Mouse (Mus musculus): ENCODE results near the gene Cyp8b1. TPM values are rescaled to one million over a fixed set of nuclear protein-coding genes. Genes with fewer than 3 reads are reported as not detected.

Cyp8b1 gene
- polyA plus RNA-seq, 1 experiment from 2014 or later, result not detected

DNA sequence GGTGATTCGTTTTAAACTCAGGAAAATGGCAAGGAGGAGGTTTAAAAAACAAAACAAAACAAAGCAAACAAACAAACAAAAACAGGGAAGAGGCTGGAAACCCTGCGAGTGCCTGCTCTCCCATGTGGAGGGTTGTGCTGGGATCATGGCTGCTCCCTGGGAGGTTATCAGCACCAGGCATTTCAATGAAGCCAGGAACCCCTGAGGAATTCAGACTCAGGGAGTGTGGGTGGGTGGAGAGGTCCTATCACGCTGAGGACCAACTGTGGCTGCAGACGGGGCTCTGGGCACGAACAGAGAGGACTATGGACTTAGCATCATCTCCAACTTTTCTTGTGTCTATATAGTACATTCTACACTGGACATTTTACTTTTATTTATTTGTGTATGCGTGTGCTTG lies 16.8 kb downstream of the Cyp8b1 start:
- ATAC-seq, result no peak
- Histone ChIP-seq H3K4me2 (ENCODE audit: low read depth, low read length) (no peak overlapping the region), H3K27me3 (replicated peaks; ENCODE audit: control insufficient read depth, insufficient read depth, low read length) (no peaks in the 10 kb centered on the region), H3K27ac (ENCODE audit: low read length) (no peak overlapping the region), H3K36me3 (ENCODE audit: control insufficient read depth, insufficient read depth, low read length) (no peaks in the 10 kb centered on the region), H3K9ac (ENCODE audit: low read depth, low read length) (no peak overlapping the region), H3K4me3 (ENCODE audit: low read length) (no peak overlapping the region), H3K9me3 (ENCODE audit: control insufficient read depth, low read length) (no peaks in the 10 kb centered on the region), H3K4me1 (ENCODE audit: control insufficient read depth, insufficient read depth, low read length) (peaks cover 6% of the 10 kb centered on the region; the same call in 1 of the 2 replicates)
- 60% methylated on average over 6 of the region's 6 CpGs for WGBS

DNA sequence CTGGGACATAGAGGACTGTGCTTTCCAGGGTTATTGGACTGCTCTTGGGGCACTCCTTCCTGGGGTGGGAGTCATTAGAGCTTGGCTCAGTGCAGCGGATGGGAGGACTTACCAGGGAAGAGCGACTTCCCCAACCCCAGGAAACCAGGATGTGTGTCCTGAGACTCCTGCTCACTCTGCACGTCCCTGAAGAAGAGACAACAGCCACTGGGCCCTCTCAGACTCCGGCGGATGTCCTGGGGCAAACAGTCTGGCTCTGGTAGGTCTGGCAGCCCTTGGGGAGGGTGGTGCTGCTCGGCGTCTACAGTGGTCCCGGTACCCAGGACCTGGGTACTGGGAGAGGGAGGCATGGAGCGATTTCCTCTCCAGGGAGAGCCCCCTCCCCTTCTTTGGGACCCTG lies 17.9 kb downstream of the Cyp8b1 start, which contains the start of gene Ackr2:
Gene Ackr2, plus strand, starts transcription at position 111 of the 400 bp plus-strand sequence.
- Histone ChIP-seq H3K4me3 (ENCODE audit: low read length) (no peak within 1 kb of the TSS), H3K36me3 (ENCODE audit: control insufficient read depth, insufficient read depth, low read length) (no peaks in the 10 kb centered on the region), H3K27me3 (replicated peaks; ENCODE audit: control insufficient read depth, insufficient read depth, low read length) (no peaks in the 10 kb centered on the region), H3K4me2 (ENCODE audit: low read depth, low read length) (no peak within 1 kb of the TSS), H3K27ac (ENCODE audit: low read length) (peak within 1 kb of the TSS; percentile 64), H3K4me1 (ENCODE audit: control insufficient read depth, insufficient read depth, low read length) (peaks cover 6% of the 10 kb centered on the region; the same call in 1 of the 2 replicates), H3K9ac (ENCODE audit: low read depth, low read length) (no peak within 1 kb of the TSS), H3K9me3 (ENCODE audit: control insufficient read depth, low read length) (no peaks in the 10 kb centered on the region)
- no peak for ATAC-seq
- 81% methylated on average over 9 of the region's 9 CpGs for WGBS

DNA sequence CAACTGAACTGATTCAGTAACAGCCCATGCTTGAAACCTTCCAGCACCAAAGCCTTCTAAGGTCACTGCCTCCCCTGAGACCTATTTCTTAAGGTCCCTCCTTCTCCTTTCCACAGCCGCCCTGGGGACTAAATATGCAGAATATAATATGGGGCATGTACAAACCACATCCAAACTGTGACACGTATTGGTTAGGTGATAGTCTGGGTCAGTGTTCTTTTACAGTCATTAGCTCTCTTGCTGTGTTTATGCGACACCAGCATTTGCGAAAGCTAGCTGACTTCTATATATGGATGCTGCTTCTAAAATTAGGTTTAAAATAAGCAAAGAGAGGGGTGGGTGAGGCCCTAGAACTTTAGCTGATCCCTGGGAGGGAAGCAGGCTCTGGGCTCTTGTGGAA lies 19.3 kb downstream of the Cyp8b1 start:
- Histone ChIP-seq H3K9ac (ENCODE audit: low read depth, low read length) (peak overlapping the region; percentile 21; the same call in 1 of the 2 replicates), H3K27ac (ENCODE audit: low read length) (peak overlapping the region; percentile 69), H3K4me2 (ENCODE audit: low read depth, low read length) (no peak overlapping the region), H3K4me3 (ENCODE audit: low read length) (no peak overlapping the region), H3K36me3 (ENCODE audit: control insufficient read depth, insufficient read depth, low read length) (no peaks in the 10 kb centered on the region), H3K9me3 (ENCODE audit: control insufficient read depth, low read length) (no peaks in the 10 kb centered on the region), H3K27me3 (replicated peaks; ENCODE audit: control insufficient read depth, insufficient read depth, low read length) (no peaks in the 10 kb centered on the region), H3K4me1 (ENCODE audit: control insufficient read depth, insufficient read depth, low read length) (peaks cover 6% of the 10 kb centered on the region; the same call in 1 of the 2 replicates)
- WGBS, result 56% methylated on average over 4 of the region's 4 CpGs
- no peak for ATAC-seq

DNA sequence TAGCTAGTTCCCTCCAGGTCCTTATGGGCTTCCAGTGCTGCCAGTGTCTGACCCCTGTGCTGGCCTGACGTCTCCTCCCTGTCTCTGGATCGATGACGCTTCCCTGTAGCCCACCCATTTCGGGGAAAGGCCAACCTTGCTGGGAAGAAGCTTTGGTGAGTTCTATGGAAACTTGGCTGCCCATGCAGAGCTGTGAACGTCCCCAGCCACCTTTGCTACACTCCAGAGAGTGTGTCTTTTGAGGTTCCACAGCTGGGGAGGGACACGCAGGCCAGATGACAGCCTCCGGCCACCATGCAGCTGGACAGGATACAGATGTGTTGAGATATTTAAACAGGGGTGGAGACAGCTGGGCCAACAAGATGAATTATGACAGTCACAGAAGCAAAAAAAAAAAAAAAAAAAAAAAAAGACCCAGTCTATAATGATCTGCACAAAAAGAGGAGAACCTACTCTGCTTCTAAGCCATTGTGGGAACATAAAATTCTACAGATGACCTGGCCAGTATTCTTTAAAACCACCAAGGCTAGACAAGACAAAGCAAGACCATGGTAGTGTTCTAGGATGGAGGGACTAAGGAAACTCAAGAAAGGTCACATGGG lies 20.6 kb downstream of the Cyp8b1 start:
- Histone ChIP-seq H3K4me1 (ENCODE audit: control insufficient read depth, insufficient read depth, low read length) (peaks cover 8% of the 10 kb centered on the region), H3K4me3 (ENCODE audit: low read length) (no peak overlapping the region), H3K27me3 (replicated peaks; ENCODE audit: control insufficient read depth, insufficient read depth, low read length) (no peaks in the 10 kb centered on the region), H3K9ac (ENCODE audit: low read depth, low read length) (no peak overlapping the region), H3K27ac (ENCODE audit: low read length) (no peak overlapping the region), H3K4me2 (ENCODE audit: low read depth, low read length) (no peak overlapping the region), H3K36me3 (ENCODE audit: control insufficient read depth, insufficient read depth, low read length) (no peaks in the 10 kb centered on the region), H3K9me3 (ENCODE audit: control insufficient read depth, low read length) (no peaks in the 10 kb centered on the region)
- ATAC-seq, result no peak
- 60% methylated on average over 7 of the region's 7 CpGs for WGBS

DNA sequence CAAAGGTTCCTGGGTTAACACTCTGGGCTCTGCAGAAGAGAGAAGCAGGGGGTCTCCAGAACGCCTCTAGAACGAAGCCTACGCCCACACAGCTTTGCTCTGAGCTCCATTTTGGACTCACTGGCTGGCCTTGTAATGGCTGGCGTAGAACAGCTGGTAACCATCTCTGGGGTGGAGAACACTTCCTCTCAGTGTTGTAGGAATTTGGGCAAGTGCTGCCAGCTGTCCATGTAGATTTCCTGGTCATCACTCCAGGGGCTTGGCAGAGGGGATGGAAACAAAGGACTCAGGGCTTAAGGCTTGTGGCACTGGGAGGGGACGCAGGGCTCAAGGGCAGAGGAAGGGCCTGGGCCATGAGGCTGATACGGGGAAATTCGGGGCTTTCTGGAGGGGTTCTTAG lies 21.7 kb downstream of the Cyp8b1 start:
- H3K4me1 ChIP-seq (ENCODE audit: control insufficient read depth, insufficient read depth, low read length), result peaks cover 12% of the 10 kb centered on the region
- 80% methylated on average over 7 of the region's 7 CpGs for WGBS
- no peak overlapping the region for H3K9ac ChIP-seq (ENCODE audit: low read depth, low read length)
- no peaks in the 10 kb centered on the region for H3K36me3 ChIP-seq (ENCODE audit: control insufficient read depth, insufficient read depth, low read length)
- no peak overlapping the region for H3K4me3 ChIP-seq (ENCODE audit: low read length)
- no peaks in the 10 kb centered on the region for H3K27me3 ChIP-seq (replicated peaks; ENCODE audit: control insufficient read depth, insufficient read depth, low read length)
- no peak overlapping the region for H3K4me2 ChIP-seq (ENCODE audit: low read depth, low read length)
- no peak for ATAC-seq
- no peak overlapping the region for H3K27ac ChIP-seq (ENCODE audit: low read length)
- H3K9me3 ChIP-seq (ENCODE audit: control insufficient read depth, low read length), result no peaks in the 10 kb centered on the region

DNA sequence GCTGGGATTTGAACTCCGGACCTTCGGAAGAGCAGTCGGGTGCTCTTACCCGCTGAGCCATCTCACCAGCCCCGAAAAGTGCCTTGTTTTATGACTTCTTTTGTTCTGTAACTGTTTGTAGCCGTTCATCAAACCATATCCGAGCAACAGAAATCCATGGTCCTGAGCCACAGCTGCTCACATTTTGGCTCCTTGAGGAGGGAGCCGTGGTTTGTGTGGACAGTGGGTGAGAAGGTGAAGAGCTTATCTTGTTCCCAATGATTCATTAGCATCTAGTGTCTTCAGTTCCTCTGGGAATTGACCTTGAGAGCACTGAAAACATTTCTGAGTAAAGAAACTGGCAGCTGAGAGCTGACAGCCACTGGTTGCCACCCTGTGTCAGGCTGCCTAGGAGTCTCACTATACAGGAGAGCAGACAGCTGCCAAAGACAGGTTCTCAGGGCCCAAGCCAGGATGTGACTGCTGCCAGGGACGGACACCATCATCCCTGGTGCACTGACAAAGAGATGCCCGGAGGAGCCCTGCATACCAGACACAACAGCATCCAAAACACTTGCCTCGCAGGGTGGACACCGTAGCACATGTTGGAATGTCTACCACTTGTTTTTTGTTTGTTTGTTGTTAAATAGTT lies 23.9 kb downstream of the Cyp8b1 start:
- H3K4me1 ChIP-seq (ENCODE audit: control insufficient read depth, insufficient read depth, low read length), result peaks cover 11% of the 10 kb centered on the region
- WGBS, result 83% methylated on average over 12 of the region's 12 CpGs
- no peak overlapping the region for H3K9ac ChIP-seq (ENCODE audit: low read depth, low read length)
- H3K4me3 ChIP-seq (ENCODE audit: low read length), result no peak overlapping the region
- ATAC-seq, result no peak
- no peaks in the 10 kb centered on the region for H3K36me3 ChIP-seq (ENCODE audit: control insufficient read depth, insufficient read depth, low read length)
- no peaks in the 10 kb centered on the region for H3K27me3 ChIP-seq (replicated peaks; ENCODE audit: control insufficient read depth, insufficient read depth, low read length)
- H3K4me2 ChIP-seq (ENCODE audit: low read depth, low read length), result no peak overlapping the region
- H3K9me3 ChIP-seq (ENCODE audit: control insufficient read depth, low read length), result no peaks in the 10 kb centered on the region
- H3K27ac ChIP-seq (ENCODE audit: low read length), result no peak overlapping the region

DNA sequence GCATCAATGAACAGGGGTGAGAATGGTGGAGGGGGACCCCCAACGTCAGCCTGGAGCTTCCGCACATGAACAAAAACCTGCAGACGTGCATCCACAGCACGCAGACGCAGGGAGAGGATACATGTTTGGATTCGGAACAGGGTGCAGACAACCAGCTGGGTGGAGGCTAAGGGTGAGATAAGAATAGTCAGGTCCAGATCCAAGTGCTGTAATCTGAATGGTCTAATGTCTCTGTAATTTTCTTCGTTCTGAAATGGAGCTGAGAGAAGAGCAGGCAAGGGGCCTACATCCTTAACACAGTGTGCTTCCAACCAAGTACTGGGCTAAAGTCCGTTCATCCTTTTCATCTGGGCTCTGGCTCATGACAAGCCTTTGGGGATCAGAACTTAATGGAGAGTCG lies 24.8 kb downstream of the Cyp8b1 start:
- WGBS, result 87% methylated on average over 9 of the region's 9 CpGs
- Histone ChIP-seq H3K36me3 (ENCODE audit: control insufficient read depth, insufficient read depth, low read length) (no peaks in the 10 kb centered on the region), H3K9me3 (ENCODE audit: control insufficient read depth, low read length) (no peaks in the 10 kb centered on the region), H3K4me2 (ENCODE audit: low read depth, low read length) (no peak overlapping the region), H3K4me1 (ENCODE audit: control insufficient read depth, insufficient read depth, low read length) (peaks cover 9% of the 10 kb centered on the region; the same call in 1 of the 2 replicates), H3K27ac (ENCODE audit: low read length) (no peak overlapping the region), H3K27me3 (replicated peaks; ENCODE audit: control insufficient read depth, insufficient read depth, low read length) (no peaks in the 10 kb centered on the region), H3K9ac (ENCODE audit: low read depth, low read length) (no peak overlapping the region), H3K4me3 (ENCODE audit: low read length) (no peak overlapping the region)
- ATAC-seq, result no peak

DNA sequence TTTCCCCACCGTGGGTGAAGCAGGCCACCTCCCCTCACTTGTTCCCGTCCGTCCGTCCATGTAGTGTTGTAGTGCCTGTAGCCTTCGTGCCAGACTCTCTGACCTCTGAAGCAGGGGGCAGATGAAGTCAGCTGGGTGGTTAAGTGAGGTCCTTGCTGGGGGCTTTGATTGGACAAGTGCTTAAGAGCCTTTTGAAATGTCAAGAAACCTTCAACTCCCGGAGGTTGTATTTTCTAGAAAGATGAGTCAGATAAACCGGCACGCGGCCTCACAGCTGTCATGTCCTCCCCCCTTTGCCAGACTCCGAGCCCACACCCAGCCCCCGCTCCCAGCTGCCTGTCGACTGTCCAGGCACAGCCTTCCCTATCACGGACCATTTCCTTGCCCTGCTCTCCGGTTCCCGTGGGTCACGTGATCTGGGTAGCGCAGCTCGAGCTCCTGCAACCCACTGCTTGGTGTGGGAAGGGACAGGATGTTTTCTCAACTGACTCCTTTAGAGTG lies 25.6 kb downstream of the Cyp8b1 start:
- peak overlapping the region; percentile 8; the same call in 1 of the 2 replicates for H3K4me2 ChIP-seq (ENCODE audit: low read depth, low read length)
- H3K4me3 ChIP-seq (ENCODE audit: low read length), result no peak overlapping the region
- no peaks in the 10 kb centered on the region for H3K27me3 ChIP-seq (replicated peaks; ENCODE audit: control insufficient read depth, insufficient read depth, low read length)
- no peaks in the 10 kb centered on the region for H3K9me3 ChIP-seq (ENCODE audit: control insufficient read depth, low read length)
- no peak overlapping the region for H3K9ac ChIP-seq (ENCODE audit: low read depth, low read length)
- peak; percentile 59 for ATAC-seq
- H3K4me1 ChIP-seq (ENCODE audit: control insufficient read depth, insufficient read depth, low read length), result peaks cover 9% of the 10 kb centered on the region; the same call in 1 of the 2 replicates
- no peak overlapping the region for H3K27ac ChIP-seq (ENCODE audit: low read length)
- WGBS, result 21% methylated on average over 18 of the region's 18 CpGs
- H3K36me3 ChIP-seq (ENCODE audit: control insufficient read depth, insufficient read depth, low read length), result no peaks in the 10 kb centered on the region

DNA sequence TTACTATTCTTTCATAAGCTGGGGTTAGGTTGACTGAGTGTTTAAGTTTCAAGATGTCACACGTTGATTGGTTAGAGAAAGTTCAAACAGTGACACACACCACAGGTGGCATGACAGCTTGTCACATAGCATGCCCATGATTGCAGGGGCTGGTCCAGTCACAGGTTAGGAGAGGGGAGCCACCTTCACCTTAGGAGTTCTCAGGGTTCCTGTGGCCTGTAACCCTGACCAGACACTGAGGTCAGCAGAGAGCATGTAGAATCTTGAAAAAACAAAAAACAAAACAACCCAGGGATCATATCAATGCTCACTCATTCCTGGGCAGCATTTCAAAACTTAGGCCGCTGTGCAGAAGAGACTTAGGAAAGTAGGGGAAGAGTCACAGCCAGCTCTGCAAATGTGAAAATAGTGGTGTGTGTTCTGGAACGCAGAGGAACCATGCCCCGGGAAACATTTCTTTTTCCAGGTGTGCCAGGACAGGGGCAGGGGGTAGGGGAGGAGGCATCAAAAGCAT lies 26.1 kb downstream of the Cyp8b1 start:
- ATAC-seq, result no peak
- H3K4me2 ChIP-seq (ENCODE audit: low read depth, low read length), result no peak overlapping the region
- H3K36me3 ChIP-seq (ENCODE audit: control insufficient read depth, insufficient read depth, low read length), result no peaks in the 10 kb centered on the region
- H3K4me3 ChIP-seq (ENCODE audit: low read length), result no peak overlapping the region
- WGBS, result 50% methylated on average over 4 of the region's 4 CpGs
- no peak overlapping the region for H3K9ac ChIP-seq (ENCODE audit: low read depth, low read length)
- no peak overlapping the region for H3K27ac ChIP-seq (ENCODE audit: low read length)
- peaks cover 9% of the 10 kb centered on the region; the same call in 1 of the 2 replicates for H3K4me1 ChIP-seq (ENCODE audit: control insufficient read depth, insufficient read depth, low read length)
- no peaks in the 10 kb centered on the region for H3K27me3 ChIP-seq (replicated peaks; ENCODE audit: control insufficient read depth, insufficient read depth, low read length)
- H3K9me3 ChIP-seq (ENCODE audit: control insufficient read depth, low read length), result no peaks in the 10 kb centered on the region

Data from intestine, embryonic 16.5 days (tissue).